Mouse (Mus musculus): ENCODE measurements around the gene S100a2. TPM values are rescaled to one million over a fixed set of nuclear protein-coding genes. Genes with fewer than 3 reads are reported as not detected.

S100a2 gene
- polyA plus RNA-seq, 1 experiment: not detected

- Histone ChIP-seq H3K27ac (ENCODE audit: control insufficient read depth, insufficient read depth, low read depth, low read length, poor library complexity) (no peak overlapping the region), H3K4me3 (replicated peaks; ENCODE audit: control insufficient read depth, low read depth, low read length) (no peak overlapping the region), H3K4me1 (ENCODE audit: control insufficient read depth, insufficient read depth, low read length) (peaks cover 1% of the 10 kb centered on the region)
- WGBS: 41% methylated on average over 4 of the region's 4 CpGs
- TF ChIP-seq CTCF (IDR thresholded peaks at IDR 0.05; ENCODE audit: control insufficient read depth, insufficient read depth, low read length) (no peak), POLR2A (IDR thresholded peaks at IDR 0.05; ENCODE audit: borderline replicate concordance, control insufficient read depth, low read depth, low read length) (no peak)
Measured at GRCm38 (mm10) chr3:90598212-90598611, 8.2 kb downstream of the S100a2 start.

- no peak for TF ChIP-seq CTCF (IDR thresholded peaks at IDR 0.05; ENCODE audit: control insufficient read depth, insufficient read depth, low read length)
- WGBS: 73% methylated on average over 3 of the region's 3 CpGs
- peaks cover 3% of the 10 kb centered on the region for H3K4me1 ChIP-seq (ENCODE audit: control insufficient read depth, insufficient read depth, low read length)
Measured at GRCm38 (mm10) chr3:90599401-90599800, 9.4 kb downstream of the S100a2 start.

DNA sequence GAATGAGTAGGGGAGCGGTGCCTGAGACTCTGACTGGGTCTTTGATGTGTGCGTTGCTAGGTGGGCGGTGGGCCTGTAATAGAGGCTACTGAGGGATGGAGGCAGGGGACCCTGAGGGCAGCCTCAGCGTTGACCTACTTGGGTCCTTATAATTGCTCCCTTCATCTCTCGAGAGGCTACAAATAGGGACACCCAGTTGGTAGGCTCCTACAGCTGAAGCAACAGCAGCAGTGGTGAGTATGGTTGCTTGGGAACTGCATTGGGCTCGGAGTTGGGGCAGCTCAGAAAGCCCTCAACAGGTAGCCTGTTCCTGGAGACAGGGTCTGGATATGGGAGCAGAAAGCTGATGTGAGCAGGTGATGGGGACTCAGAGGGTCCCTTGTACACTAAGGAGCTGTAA, 10.0 kb downstream of the S100a2 start:
- Histone ChIP-seq H3K27ac (ENCODE audit: control insufficient read depth, insufficient read depth, low read depth, low read length, poor library complexity) (no peak overlapping the region), H3K4me3 (replicated peaks; ENCODE audit: control insufficient read depth, low read depth, low read length) (no peak overlapping the region), H3K4me1 (ENCODE audit: control insufficient read depth, insufficient read depth, low read length) (peaks cover 3% of the 10 kb centered on the region)
- 81% methylated on average over 6 of the region's 6 CpGs for WGBS
- TF ChIP-seq POLR2A (IDR thresholded peaks at IDR 0.05; ENCODE audit: borderline replicate concordance, control insufficient read depth, low read depth, low read length): no peak
- no peak for TF ChIP-seq CTCF (IDR thresholded peaks at IDR 0.05; ENCODE audit: control insufficient read depth, insufficient read depth, low read length)

More at GRCm38 (mm10) chr3:90599401-90599800, 9.4 kb downstream of the S100a2 start:
- Histone ChIP-seq H3K4me3 (replicated peaks; ENCODE audit: control insufficient read depth, low read depth, low read length) (no peak overlapping the region), H3K27ac (ENCODE audit: control insufficient read depth, insufficient read depth, low read depth, low read length, poor library complexity) (no peak overlapping the region)

GRCm38 (mm10) chr3:90600458-90601195, 10.6 kb downstream of the S100a2 start:
- Histone ChIP-seq H3K27ac (ENCODE audit: control insufficient read depth, insufficient read depth, low read depth, low read length, poor library complexity) (no peak overlapping the region), H3K4me3 (replicated peaks; ENCODE audit: control insufficient read depth, low read depth, low read length) (no peak overlapping the region), H3K4me1 (ENCODE audit: control insufficient read depth, insufficient read depth, low read length) (peaks cover 3% of the 10 kb centered on the region)
- TF ChIP-seq POLR2A (IDR thresholded peaks at IDR 0.05; ENCODE audit: borderline replicate concordance, control insufficient read depth, low read depth, low read length): no peak
- no peak for TF ChIP-seq CTCF (IDR thresholded peaks at IDR 0.05; ENCODE audit: control insufficient read depth, insufficient read depth, low read length)
- WGBS: 73% methylated on average over 8 of the region's 8 CpGs

DNA sequence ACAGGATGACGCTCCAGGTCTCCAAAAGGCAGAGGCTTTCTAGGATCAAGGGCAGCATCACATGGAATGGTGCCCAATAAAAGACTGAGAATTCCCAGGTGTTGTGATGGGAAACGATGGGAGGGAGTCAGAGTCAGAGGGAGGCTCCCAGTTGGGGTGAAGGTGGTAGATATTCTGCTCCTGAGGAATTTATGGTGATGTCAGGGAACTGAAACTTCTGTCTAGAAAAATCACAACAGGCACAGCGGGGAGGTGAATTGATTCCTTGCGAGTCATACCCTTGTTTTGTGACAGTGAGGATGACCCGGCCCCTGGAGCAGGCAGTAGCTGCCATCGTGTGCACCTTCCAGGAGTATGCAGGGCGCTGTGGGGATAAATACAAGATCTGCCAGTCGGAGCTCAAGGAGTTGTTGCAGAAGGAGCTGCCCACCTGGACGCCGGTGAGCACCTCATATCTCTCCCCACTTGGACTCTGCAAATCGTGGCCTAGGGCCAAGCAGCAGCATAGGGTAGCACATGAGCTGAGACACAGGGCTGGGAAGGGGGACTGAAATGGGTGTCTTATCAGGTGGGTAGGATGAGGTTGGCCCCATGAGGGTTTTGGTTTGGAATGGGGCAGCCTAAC, 11.6 kb downstream of the S100a2 start, which contains the start of gene Gm42674:
Gene Gm42674 (plus strand): TSS at position 419 of the 625 bp plus-strand sequence.
- H3K27ac ChIP-seq (ENCODE audit: control insufficient read depth, insufficient read depth, low read depth, low read length, poor library complexity): no peak within 1 kb of the TSS
- TF ChIP-seq POLR2A (IDR thresholded peaks at IDR 0.05; ENCODE audit: borderline replicate concordance, control insufficient read depth, low read depth, low read length) (no peak), CTCF (IDR thresholded peaks at IDR 0.05; ENCODE audit: control insufficient read depth, insufficient read depth, low read length) (no peak)
- no peak within 1 kb of the TSS for H3K4me3 ChIP-seq (replicated peaks; ENCODE audit: control insufficient read depth, low read depth, low read length)
- peaks cover 3% of the 10 kb centered on the region for H3K4me1 ChIP-seq (ENCODE audit: control insufficient read depth, insufficient read depth, low read length)
- 80% methylated on average over 11 of the region's 11 CpGs for WGBS

- H3K4me1 ChIP-seq (ENCODE audit: control insufficient read depth, insufficient read depth, low read length): peaks cover 5% of the 10 kb centered on the region
- WGBS: 4% methylated on average over 3 of the region's 3 CpGs
- H3K4me3 ChIP-seq (replicated peaks; ENCODE audit: control insufficient read depth, low read depth, low read length): peak within 1 kb of the TSS; percentile 34
- no peak for TF ChIP-seq POLR2A (IDR thresholded peaks at IDR 0.05; ENCODE audit: borderline replicate concordance, control insufficient read depth, low read depth, low read length)
- no peak for TF ChIP-seq CTCF (IDR thresholded peaks at IDR 0.05; ENCODE audit: control insufficient read depth, insufficient read depth, low read length)
- H3K27ac ChIP-seq (ENCODE audit: control insufficient read depth, insufficient read depth, low read depth, low read length, poor library complexity): no peak within 1 kb of the TSS
Measured at GRCm38 (mm10) chr3:90603623-90604022, 13.6 kb downstream of the S100a2 start, which contains the start of gene S100a4. TSS of gene S100a4 (plus strand) at chr3:90603771.

DNA sequence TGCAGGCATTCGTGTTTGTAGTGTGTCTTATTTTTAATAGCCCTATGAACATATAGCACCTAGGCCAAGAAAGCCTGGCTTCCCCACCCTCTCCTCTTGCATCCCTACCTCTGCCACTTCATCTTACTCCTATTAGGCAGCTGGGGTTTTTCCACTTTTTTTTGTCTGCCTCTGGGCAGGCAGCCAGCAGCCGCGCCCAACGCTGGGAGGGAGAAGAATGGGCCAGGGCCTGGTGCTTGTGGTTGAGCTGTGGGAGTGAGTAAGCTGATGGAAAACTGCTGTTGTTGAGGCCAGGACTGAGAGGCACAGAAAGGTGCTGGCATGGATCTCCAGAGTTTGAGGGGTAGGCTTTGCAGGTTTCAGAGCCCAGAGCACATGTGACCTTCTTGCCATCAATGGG, 14.4 kb downstream of the S100a2 start:
- TF ChIP-seq POLR2A (IDR thresholded peaks at IDR 0.05; ENCODE audit: borderline replicate concordance, control insufficient read depth, low read depth, low read length): no peak
- TF ChIP-seq CTCF (IDR thresholded peaks at IDR 0.05; ENCODE audit: control insufficient read depth, insufficient read depth, low read length): no peak
- Histone ChIP-seq H3K4me1 (ENCODE audit: control insufficient read depth, insufficient read depth, low read length) (peaks cover 6% of the 10 kb centered on the region), H3K4me3 (replicated peaks; ENCODE audit: control insufficient read depth, low read depth, low read length) (peak overlapping the region; percentile 9), H3K27ac (ENCODE audit: control insufficient read depth, insufficient read depth, low read depth, low read length, poor library complexity) (no peak overlapping the region)
- 19% methylated on average over 4 of the region's 4 CpGs for WGBS

GRCm38 (mm10) chr3:90605049-90605448, 15.0 kb downstream of the S100a2 start:
- Histone ChIP-seq H3K4me1 (ENCODE audit: control insufficient read depth, insufficient read depth, low read length) (peaks cover 6% of the 10 kb centered on the region), H3K27ac (ENCODE audit: control insufficient read depth, insufficient read depth, low read depth, low read length, poor library complexity) (no peak overlapping the region), H3K4me3 (replicated peaks; ENCODE audit: control insufficient read depth, low read depth, low read length) (no peak overlapping the region)
- 17% methylated on average over 3 of the region's 3 CpGs for WGBS
- no peak for TF ChIP-seq POLR2A (IDR thresholded peaks at IDR 0.05; ENCODE audit: borderline replicate concordance, control insufficient read depth, low read depth, low read length)
- no peak for TF ChIP-seq CTCF (IDR thresholded peaks at IDR 0.05; ENCODE audit: control insufficient read depth, insufficient read depth, low read length)

Data from bone marrow, adult 2 months (tissue).